Mouse (Mus musculus) ES-Bruce4 (cell line): ENCODE data around the gene Rhoj. TPM values are rescaled to one million over a fixed set of nuclear protein-coding genes. Genes with fewer than 3 reads are reported as not detected.

ENCODE experiments used
- H3K27ac ChIP-seq: 2 replicates; pipeline ENCODE4 v1.5.1; 2012; ENCODE audit warnings: low read length, inconsistent platforms; ENCODE audit not compliant: insufficient read depth
- H3K27me3 ChIP-seq: 2 replicates; pipeline ENCODE4 v1.6.1; 2012; ENCODE audit warnings: mild to moderate bottlenecking, low read length, inconsistent platforms; ENCODE audit not compliant: control insufficient read depth, poor library complexity, insufficient read depth, severe bottlenecking
- H3K36me3 ChIP-seq: 2 replicates; pipeline ENCODE4 v1.6.1; 2012; ENCODE audit warnings: inconsistent platforms, mild to moderate bottlenecking, low read length, moderate library complexity; ENCODE audit not compliant: control insufficient read depth, poor library complexity, insufficient read depth, severe bottlenecking
- H3K4me1 ChIP-seq: one replicate; pipeline ENCODE4 v1.8.1; 2011; ENCODE audit warnings: low read length; ENCODE audit not compliant: control insufficient read depth, insufficient read depth
- H3K4me3 ChIP-seq: 2 replicates; pipeline ENCODE4 v1.5.1; 2011; ENCODE audit warnings: low read depth, mild to moderate bottlenecking, low read length
- H3K9ac ChIP-seq: 2 replicates; pipeline ENCODE4 v1.6.1; 2012; ENCODE audit warnings: low read depth, mild to moderate bottlenecking, inconsistent platforms; ENCODE audit not compliant: poor library complexity, severe bottlenecking
- H3K9me3 ChIP-seq: replicated peaks from 2 replicates; pipeline ENCODE4 v1.6.1; 2012; ENCODE audit warnings: mild to moderate bottlenecking, low read length, inconsistent platforms; ENCODE audit not compliant: control insufficient read depth, poor library complexity, insufficient read depth, severe bottlenecking
- CTCF ChIP-seq: IDR thresholded peaks from one replicate; pipeline ENCODE4 v1.8.1; 2011; ENCODE audit warnings: low read depth, low read length
- EP300 ChIP-seq: IDR thresholded peaks from 2 replicates; pipeline ENCODE4 v1.6.1; 2011; ENCODE audit warnings: low read depth, low read length; ENCODE audit not compliant: insufficient read depth
- POLR2A ChIP-seq: IDR thresholded peaks from one replicate; pipeline ENCODE4 v1.8.1; 2011; ENCODE audit warnings: low read length; ENCODE audit not compliant: insufficient read depth
- polyA plus RNA-seq: library from polyadenylated mRNA; stranded (reverse); fragments of >200 nt; gene quantifications from 2 replicates; pipeline ENCODE4 v1.2.4, GENCODE M21; 2011; ENCODE audit warnings: low read depth; ENCODE audit not compliant: missing spikeins, insufficient read depth, insufficient read length

Gene Rhoj
- polyA plus RNA-seq, 1 experiment: not detected

- Histone ChIP-seq H3K4me3 (no peak overlapping the region), H3K9ac (no peak overlapping the region), H3K36me3 (no peaks in the 10 kb centered on the region), H3K27ac (no peak overlapping the region), H3K9me3 (no peaks in the 10 kb centered on the region), H3K27me3 (no peaks in the 10 kb centered on the region), H3K4me1 (no peaks in the 10 kb centered on the region)
- TF ChIP-seq EP300 (no peak), CTCF (no peak), POLR2A (no peak)
Measured at GRCm38 (mm10) chr12:75359921-75360482, 51.9 kb downstream of the Rhoj start.

- Histone ChIP-seq H3K27ac (no peak overlapping the region), H3K27me3 (no peaks in the 10 kb centered on the region), H3K36me3 (no peaks in the 10 kb centered on the region), H3K4me3 (no peak overlapping the region), H3K4me1 (no peaks in the 10 kb centered on the region), H3K9ac (no peak overlapping the region), H3K9me3 (no peaks in the 10 kb centered on the region; the same call in 1 of the 2 replicates)
- TF ChIP-seq POLR2A (no peak), EP300 (no peak), CTCF (no peak)
Measured at GRCm38 (mm10) chr12:75362456-75362855, 54.3 kb downstream of the Rhoj start.

DNA sequence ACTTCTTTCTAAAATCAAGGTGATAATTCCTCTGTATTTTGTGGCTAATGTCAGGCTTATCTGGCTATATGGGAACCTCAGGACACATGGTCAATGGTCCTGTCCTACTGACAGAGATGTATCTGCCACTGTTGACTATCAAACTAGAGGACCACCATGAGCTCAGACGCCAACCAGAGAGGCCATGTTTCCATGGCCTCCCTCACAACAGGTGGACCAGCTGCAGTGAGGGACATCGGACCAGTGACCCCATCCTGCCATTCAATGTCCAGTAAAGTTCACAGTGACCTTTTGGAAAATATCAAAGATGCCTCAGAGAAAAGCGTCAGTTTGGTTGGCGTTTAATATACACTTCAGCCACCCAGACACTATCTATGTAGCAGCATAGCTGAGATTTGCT, 56.3 kb downstream of the Rhoj start:
- Histone ChIP-seq H3K27me3 (no peaks in the 10 kb centered on the region), H3K27ac (no peak overlapping the region), H3K9ac (no peak overlapping the region), H3K36me3 (no peaks in the 10 kb centered on the region), H3K4me3 (no peak overlapping the region), H3K9me3 (no peaks in the 10 kb centered on the region; the same call in 1 of the 2 replicates), H3K4me1 (no peaks in the 10 kb centered on the region)
- TF ChIP-seq CTCF (no peak), EP300 (no peak), POLR2A (no peak)

GRCm38 (mm10) chr12:75365621-75366124, 57.6 kb downstream of the Rhoj start:
- TF ChIP-seq POLR2A: no peak
- TF ChIP-seq EP300: no peak
- no peak for TF ChIP-seq CTCF
- H3K27me3 ChIP-seq: no peaks in the 10 kb centered on the region
- no peak overlapping the region for H3K27ac ChIP-seq
- H3K36me3 ChIP-seq: no peaks in the 10 kb centered on the region
- H3K4me3 ChIP-seq: no peak overlapping the region
- no peak overlapping the region for H3K9ac ChIP-seq
- no peaks in the 10 kb centered on the region; the same call in 1 of the 2 replicates for H3K9me3 ChIP-seq
- no peaks in the 10 kb centered on the region for H3K4me1 ChIP-seq

- Histone ChIP-seq H3K9ac (no peak overlapping the region), H3K27me3 (no peaks in the 10 kb centered on the region), H3K9me3 (no peaks in the 10 kb centered on the region; the same call in 1 of the 2 replicates), H3K4me3 (no peak overlapping the region), H3K4me1 (no peaks in the 10 kb centered on the region), H3K27ac (no peak overlapping the region), H3K36me3 (no peaks in the 10 kb centered on the region)
- TF ChIP-seq EP300 (no peak), CTCF (no peak), POLR2A (no peak)
Measured at GRCm38 (mm10) chr12:75367371-75367770, 59.2 kb downstream of the Rhoj start.

GRCm38 (mm10) chr12:75368527-75368926, 60.4 kb downstream of the Rhoj start:
- no peaks in the 10 kb centered on the region; the same call in 1 of the 2 replicates for H3K9me3 ChIP-seq
- H3K27ac ChIP-seq: no peak overlapping the region
- no peak overlapping the region for H3K9ac ChIP-seq
- no peak for TF ChIP-seq EP300
- TF ChIP-seq CTCF: no peak
- TF ChIP-seq POLR2A: no peak
- no peaks in the 10 kb centered on the region for H3K36me3 ChIP-seq
- H3K4me1 ChIP-seq: no peaks in the 10 kb centered on the region
- H3K4me3 ChIP-seq: no peak overlapping the region
- no peaks in the 10 kb centered on the region for H3K27me3 ChIP-seq
